Mouse (Mus musculus): Measurements from ENCODE around the gene Btnl2.
"Not testable (repeated sequence)": the region's sequence is repeated elsewhere in the genome, so short reads cannot be mapped to it uniquely, and the experiment has no call there.

Btnl2 gene

GRCm38 (mm10) chr17:34354539-34354938, at the start of gene Btnl2:
Gene Btnl2, plus strand, starts transcription at chr17:34354822.
- no peak for DNase-seq (ENCODE audit: low read depth)

- DNase-seq (ENCODE audit: low read depth) = peak; percentile 46
These were observed 49.1 kb upstream of the Btnl2 start, which contains the start of gene H2-Eb1 for GRCm38 (mm10) chr17:34305380-34306030. Gene H2-Eb1, plus strand, starts transcription at chr17:34305867.

GRCm38 (mm10) chr17:34306407-34306806, 48.2 kb upstream of the Btnl2 start:
- DNase-seq (ENCODE audit: low read depth) = no peak

DNA sequence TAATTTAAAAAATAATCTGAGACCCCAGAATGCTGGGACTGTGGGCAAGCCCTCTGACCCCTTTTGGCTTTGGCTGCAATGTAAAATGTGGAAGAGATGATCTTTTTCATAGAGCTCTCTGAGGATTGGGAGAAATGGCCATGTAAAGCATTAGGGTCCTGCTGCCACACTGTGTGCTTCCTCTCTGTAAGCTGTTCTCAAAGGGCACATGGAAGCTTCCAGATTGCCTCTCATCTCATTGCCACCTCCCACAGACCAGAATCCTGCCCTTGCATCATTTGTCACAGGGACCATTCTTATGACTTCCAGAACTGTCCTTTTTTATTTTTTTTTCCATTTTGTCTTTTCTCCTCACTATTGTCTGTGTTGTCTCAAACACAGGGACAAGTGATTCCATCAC, 47.4 kb upstream of the Btnl2 start:
- no peak for DNase-seq (ENCODE audit: low read depth)

DNA sequence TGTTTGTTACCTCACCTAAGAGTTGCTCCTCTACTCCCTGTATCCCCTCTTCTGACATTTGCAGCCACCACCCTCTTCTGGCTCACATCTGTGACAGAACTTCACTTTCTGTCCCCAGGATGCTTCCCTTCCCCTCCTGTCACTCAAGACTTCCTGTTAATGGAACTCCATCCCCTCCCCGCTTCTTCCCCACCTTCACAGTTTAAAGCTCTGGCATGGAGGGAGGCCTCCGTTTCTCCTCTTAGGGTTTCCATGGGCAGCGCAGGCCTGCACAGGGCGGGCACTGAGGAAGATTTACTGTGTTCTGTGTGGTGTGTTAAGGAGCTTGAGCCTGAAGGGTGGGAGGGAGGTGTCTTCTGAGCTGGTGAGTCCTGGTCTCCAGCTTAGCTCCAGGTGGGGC, 46.5 kb upstream of the Btnl2 start:
- no peak for DNase-seq (ENCODE audit: low read depth)

GRCm38 (mm10) chr17:34309225-34309624, 45.4 kb upstream of the Btnl2 start:
- DNase-seq (ENCODE audit: low read depth) = no peak

DNA sequence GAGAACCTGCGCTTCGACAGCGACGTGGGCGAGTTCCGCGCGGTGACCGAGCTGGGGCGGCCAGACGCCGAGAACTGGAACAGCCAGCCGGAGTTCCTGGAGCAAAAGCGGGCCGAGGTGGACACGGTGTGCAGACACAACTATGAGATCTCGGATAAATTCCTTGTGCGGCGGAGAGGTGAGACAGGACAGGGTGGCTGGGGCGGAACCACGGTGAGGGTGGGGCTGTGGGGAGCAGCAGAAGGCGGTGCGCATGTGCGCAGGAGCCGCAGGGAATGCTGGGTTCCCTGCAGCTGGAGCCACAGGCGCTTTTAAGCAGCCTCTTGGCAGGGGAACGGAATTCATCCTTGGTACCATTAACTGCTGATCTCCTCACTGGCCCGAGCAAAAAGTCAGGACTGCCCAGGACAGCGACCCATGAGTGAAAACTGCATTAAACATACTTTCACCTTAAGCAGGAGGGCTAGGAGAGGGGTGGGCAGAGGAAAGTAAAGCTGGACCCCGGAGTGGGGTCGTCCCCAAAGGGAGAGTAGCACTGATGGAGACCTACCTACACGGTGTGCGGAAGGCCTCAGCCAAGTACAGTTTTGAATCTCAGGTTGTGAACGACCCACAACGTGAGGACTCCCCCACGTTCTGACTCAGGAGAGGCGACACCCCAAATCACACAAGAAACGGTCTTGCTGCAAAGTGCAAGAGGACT, 44.8 kb upstream of the Btnl2 start:
- peak; percentile 39 for DNase-seq (ENCODE audit: low read depth)

GRCm38 (mm10) chr17:34310526-34310925, 44.1 kb upstream of the Btnl2 start:
- DNase-seq (ENCODE audit: low read depth) = not testable (repeated sequence)

GRCm38 (mm10) chr17:34312185-34312584, 42.4 kb upstream of the Btnl2 start:
- no peak for DNase-seq (ENCODE audit: low read depth)

DNA sequence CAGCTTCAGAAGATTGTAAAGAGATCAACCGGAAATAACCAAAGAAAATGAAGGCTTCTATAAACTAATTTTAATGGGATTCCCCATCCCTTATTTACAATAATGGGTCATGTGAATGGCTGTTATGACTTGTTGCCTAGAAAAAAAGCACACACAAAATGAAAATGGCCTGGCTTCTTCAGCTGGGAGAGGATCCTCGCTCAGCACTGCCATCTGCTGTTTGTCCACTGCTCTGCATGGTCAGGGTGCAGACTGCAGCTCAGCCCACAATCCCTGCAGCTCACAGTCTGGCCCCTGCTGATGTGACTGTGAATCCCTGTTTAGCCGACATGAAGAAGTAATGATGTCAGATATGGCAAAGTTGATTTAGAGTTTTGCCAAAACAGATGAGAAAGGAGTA, 41.2 kb upstream of the Btnl2 start:
- DNase-seq (ENCODE audit: low read depth) = no peak

DNA sequence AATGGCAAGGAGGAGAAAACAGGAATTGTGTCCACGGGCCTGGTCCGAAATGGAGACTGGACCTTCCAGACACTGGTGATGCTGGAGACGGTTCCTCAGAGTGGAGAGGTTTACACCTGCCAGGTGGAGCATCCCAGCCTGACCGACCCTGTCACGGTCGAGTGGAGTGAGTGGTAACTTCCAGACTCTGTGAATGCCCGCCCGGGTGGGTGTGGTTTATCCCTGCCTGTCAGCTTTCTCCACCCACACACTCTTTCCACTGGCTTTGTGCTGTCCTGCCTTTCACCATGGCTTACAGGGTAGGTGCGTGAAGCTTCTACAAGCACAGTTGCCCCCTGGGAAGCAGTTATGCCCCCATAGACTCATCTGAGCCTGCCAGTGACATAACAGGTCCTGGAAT, 40.3 kb upstream of the Btnl2 start:
- DNase-seq (ENCODE audit: low read depth) = no peak

DNA sequence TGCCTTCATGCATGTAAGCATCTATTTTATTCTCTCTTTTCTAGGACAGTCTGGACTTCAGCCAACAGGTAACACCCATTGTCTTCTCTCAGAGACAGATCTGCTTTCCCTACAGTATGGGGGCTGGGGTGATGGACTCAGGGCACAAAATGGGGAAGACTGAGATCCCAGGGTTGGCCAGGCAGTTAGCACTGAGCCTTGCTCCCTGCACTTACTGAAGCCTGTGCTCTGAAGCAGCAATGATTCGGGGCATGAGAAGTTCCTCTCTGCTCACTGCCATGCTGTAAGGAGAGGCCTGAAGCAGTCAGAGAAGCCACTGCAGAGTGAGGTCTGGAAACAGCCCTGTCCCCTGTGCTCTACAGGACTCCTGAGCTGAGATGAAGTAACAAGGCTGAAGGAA, 39.1 kb upstream of the Btnl2 start:
- DNase-seq (ENCODE audit: low read depth) = no peak

DNA sequence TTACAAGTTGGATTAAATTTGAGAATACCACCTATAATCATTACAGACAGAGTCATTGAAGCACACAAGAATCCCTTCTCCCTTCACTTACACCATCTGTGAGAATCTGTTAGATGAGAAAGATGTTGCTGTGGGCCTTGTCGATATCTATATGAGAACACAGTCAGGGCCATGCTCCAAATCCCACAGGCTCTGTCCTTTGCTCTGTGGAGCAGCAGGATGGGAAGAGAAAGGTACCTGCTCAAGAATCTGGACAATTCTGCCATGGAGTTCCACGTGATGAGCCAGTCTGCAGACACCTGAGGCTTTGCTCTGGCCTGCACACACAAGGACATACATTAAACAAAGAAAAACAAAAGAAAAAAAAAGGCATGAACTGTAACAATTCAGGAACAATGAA, 37.9 kb upstream of the Btnl2 start:
- no peak for DNase-seq (ENCODE audit: low read depth)

GRCm38 (mm10) chr17:34317275-34317674, 37.3 kb upstream of the Btnl2 start:
- DNase-seq (ENCODE audit: low read depth) = no peak

- no peak for DNase-seq (ENCODE audit: low read depth)
These were observed 29.2 kb upstream of the Btnl2 start, which contains the start of gene H2-Eb2 for GRCm38 (mm10) chr17:34325436-34325835. Gene H2-Eb2, plus strand, starts transcription at chr17:34325665.

DNA sequence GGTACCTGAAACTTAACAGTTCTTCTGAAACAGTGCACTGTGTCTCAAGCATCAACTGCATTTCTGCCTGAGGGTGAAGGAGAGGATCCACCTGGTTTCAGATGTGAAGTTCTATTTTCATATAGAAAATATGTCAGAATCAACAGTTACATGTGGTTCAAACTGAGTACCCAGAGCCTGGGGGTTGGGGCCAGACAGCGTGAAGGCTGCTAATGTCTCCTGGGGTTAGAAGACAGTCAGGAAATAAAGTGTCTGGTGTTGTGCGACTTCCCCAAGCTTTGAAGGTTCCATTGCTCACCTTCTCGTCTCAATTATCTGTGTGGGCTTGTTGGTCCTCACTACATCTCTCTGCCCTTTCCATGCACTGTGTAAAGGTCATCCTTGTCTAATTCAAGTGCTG, 28.2 kb upstream of the Btnl2 start:
- DNase-seq (ENCODE audit: low read depth) = no peak

DNA sequence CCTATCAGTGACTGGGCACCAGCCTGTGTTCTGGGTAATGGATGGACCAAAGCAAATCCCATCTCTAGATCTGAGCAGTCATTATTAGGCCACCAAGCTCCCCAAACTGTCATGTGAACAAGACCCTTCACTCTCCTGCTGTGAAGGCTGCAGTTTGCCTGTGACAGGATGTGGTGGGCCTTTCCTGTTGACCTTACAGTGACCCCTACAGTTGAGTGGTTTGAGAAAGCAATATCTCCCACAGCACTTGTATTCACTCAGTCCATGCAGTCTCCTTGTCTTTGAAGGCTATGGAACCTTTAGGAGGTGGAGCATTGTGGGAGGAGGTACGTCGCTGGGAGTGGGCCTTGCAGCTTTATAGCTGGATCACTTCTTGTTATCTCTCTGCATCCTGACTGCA, 24.8 kb upstream of the Btnl2 start:
- no peak for DNase-seq (ENCODE audit: low read depth)

GRCm38 (mm10) chr17:34331200-34331599, 23.4 kb upstream of the Btnl2 start:
- DNase-seq (ENCODE audit: low read depth) = no peak

DNA sequence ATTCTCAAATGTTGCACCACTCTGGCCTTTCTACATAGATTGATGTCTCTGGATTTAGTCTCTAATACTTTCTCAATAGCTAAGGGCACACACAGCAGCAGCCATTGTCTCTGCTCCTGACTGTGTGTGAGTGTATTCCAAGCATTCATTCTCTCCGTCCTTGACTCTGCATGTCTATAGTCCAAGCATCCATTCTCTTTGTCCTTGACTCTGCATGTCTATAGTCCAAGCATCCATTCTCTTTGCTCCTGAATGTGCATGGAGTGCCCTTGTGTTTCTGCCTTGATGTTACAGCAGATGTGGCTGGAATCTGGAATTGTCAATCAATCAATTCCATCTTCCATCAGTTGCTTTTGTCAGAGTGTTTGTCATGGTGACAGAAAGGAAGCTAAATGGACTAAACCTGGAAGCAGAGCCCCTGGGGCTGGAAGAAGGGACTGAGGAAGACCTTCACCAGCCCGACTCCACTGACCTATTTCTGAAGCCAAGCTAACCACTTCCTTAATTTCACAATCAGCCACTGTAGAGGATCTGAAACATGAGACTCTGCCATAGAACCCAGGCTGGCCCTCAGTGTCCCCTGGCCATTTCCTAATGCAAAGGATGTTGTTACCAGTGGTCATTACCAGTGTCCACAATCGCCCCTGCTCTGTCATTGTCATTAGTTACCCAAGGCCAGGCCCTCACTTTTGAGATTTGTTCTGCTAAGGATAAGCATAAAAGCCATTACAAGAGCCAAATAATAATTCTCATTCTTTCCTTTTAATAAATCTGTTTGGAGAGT, 13.8 kb upstream of the Btnl2 start:
- DNase-seq (ENCODE audit: low read depth) = no peak

DNA sequence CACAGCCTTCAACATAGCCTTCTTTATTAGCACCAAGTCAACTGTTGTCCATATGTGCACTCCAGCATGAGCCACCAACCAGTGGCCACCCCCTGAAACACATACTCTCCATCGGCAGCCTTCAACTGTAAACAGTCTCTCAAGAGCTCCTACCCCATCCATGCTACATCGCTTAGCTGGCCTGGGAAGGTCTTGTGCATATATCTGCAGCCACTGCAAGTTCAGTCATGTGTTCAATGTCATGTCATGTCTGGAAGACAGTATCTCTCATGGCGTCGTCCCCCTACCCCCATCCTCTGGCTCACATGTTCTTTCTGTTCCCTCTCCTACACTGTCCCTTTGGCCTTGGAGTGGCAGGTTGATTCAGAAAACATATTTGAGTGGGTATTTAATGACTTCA, 9.7 kb upstream of the Btnl2 start:
- DNase-seq (ENCODE audit: low read depth) = no peak

DNA sequence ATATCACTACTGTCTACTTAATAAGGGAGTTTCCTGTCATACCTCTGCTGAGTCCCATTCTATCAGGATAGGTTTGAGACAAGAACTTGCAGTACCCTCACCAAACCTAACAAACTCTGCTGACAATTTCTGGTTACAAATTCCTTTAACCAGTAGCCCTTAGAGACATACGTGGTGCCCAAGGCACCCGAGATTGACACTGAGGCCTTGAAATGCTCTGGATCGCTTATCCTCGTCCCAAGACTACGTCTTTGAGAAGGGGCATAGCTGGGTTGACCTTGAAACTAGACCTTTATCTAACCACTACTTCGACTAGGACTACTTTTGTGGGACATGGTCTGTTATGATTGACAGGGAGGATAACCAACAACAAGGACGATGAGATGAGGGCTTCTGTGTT, 9.1 kb upstream of the Btnl2 start:
- DNase-seq (ENCODE audit: low read depth) = no peak

GRCm38 (mm10) chr17:34346041-34346440, 8.6 kb upstream of the Btnl2 start:
- no peak for DNase-seq (ENCODE audit: low read depth)
